Mouse (Mus musculus): Measurements from ENCODE around the gene Zzz3.

The Zzz3 gene

GRCm38 (mm10) chr3:152495415-152495898 lies 100.2 kb downstream of the Zzz3 start:
- peak; percentile 79 for ATAC-seq (ENCODE audit: low TSS enrichment)

GRCm38 (mm10) chr3:152497084-152497483 lies 101.8 kb downstream of the Zzz3 start:
- no peak for ATAC-seq (ENCODE audit: low TSS enrichment)

GRCm38 (mm10) chr3:152497842-152498241 lies 102.6 kb downstream of the Zzz3 start:
- ATAC-seq (ENCODE audit: low TSS enrichment): no peak

- no peak for ATAC-seq (ENCODE audit: low TSS enrichment)
These were observed 103.9 kb downstream of the Zzz3 start for GRCm38 (mm10) chr3:152498968-152499696.

GRCm38 (mm10) chr3:152507900-152508299 lies 112.6 kb downstream of the Zzz3 start:
- peak; percentile 86 for ATAC-seq (ENCODE audit: low TSS enrichment)

GRCm38 (mm10) chr3:152508419-152508993 lies 113.2 kb downstream of the Zzz3 start:
- ATAC-seq (ENCODE audit: low TSS enrichment): peak; percentile 29; the same call in 1 of the 2 replicates

GRCm38 (mm10) chr3:152509268-152509667 lies 114.0 kb downstream of the Zzz3 start:
- ATAC-seq (ENCODE audit: low TSS enrichment): no peak

Data from frontal cortex, adult (tissue).